8 mouse cellular contexts compared by ENCODE assay signal in the genomic region with DNA sequence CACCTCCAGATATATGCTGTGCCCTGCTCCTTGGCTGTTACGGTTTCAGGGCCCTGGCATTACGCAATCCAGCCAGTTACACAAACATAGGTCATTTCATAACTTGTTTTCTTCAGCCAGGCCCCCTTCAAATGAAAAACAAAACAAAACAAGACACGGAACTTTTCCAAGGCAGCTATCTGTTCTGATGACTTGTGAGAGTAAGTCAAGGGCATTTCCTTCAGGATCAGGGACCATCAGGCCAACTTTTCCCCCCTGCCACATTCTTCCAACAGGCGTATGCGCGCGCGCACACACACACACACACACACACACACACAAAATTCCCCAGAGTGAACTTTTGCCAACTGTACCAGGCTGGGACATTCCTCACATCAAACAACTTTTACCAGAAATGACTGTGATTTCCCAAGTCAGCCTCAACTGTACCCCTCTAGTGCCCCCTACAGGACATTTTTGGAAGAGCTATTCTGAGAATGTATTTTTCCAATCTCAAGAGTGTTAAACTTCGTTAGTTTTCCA. TPM values are rescaled to one million over a fixed set of nuclear protein-coding genes. Genes with fewer than 3 reads are reported as not detected.
A peak's percentile ranks its signal among the peaks of the same experiment; 100 is the strongest.
DNase-seq lines count a peak whose midpoint lies in the region; ATAC-seq and TF ChIP-seq lines count a peak whose summit lies in the region.

No protein-coding gene starts in this region.

- no peaks in the 10 kb centered on the region for H3K4me1 ChIP-seq in ES-E14 (ENCODE audit: control insufficient read depth in 2 of 2, insufficient read depth in 2 of 2, low read length in 2 of 2, poor library complexity in 1 of 2)
- peaks cover 62% of the 10 kb centered on the region for H3K4me1 ChIP-seq in heart, embryonic 15.5 days (replicated peaks)

- in situ Hi-C loops in ES-E14 (cut with MboI; ENCODE audit: low sequenced_read_pairs in 2 of 2, unreplicated experiment in 2 of 2): loop anchor here in 1 of 2 experiments (10.0 kb wide), 1 partner anchor 535 kb away; no protein-coding TSS in a partner anchor

- peak overlapping the region; percentile 88 for H3K4me2 ChIP-seq in heart, embryonic 15.5 days

- no peak for ATAC-seq in heart, embryonic 15.5 days (replicated peaks; ENCODE audit: insufficient number of reproducible peaks, insufficient read depth, low FRiP score, low read depth)

- 27% methylated on average over 9 of the region's 9 CpGs for WGBS in heart, embryonic 15.5 days

- no peak overlapping the region for H3K4me3 ChIP-seq in ES-E14 (ENCODE audit: insufficient read depth in 1 of 2, low read depth in 1 of 2, low read length in 2 of 2, poor library complexity in 1 of 2, severe bottlenecking in 1 of 2)
- peak overlapping the region; percentile 91 for H3K4me3 ChIP-seq in heart, embryonic 15.5 days

- H3K9ac ChIP-seq in ES-E14 (ENCODE audit: insufficient read depth, low read depth, low read length, poor library complexity, severe bottlenecking): no peak overlapping the region
- H3K9ac ChIP-seq in heart, embryonic 15.5 days: no peak overlapping the region

- intact Hi-C loops in left cerebral cortex, postnatal 14 days (cut with DNase I): loop anchor here (2.0 to 10.0 kb wide), 6 partner anchors 59 to 545 kb away; a partner anchor contains a TSS

- no peaks in the 10 kb centered on the region for H3K27me3 ChIP-seq in heart, embryonic 15.5 days

- H3K9me3 ChIP-seq in ES-E14 (ENCODE audit: control insufficient read depth, insufficient read depth, low read depth, low read length): no peaks in the 10 kb centered on the region
- no peaks in the 10 kb centered on the region for H3K9me3 ChIP-seq in heart, embryonic 15.5 days (replicated peaks)

- no peak overlapping the region for H3K27ac ChIP-seq in ES-E14 (ENCODE audit: insufficient read depth, low read depth, low read length, poor library complexity, severe bottlenecking)
- peak overlapping the region; percentile 100 for H3K27ac ChIP-seq in heart, embryonic 15.5 days

- peak; percentile 76 to 87 for DNase-seq in left cerebral cortex, postnatal 14 days (ENCODE audit: low spot score in 2 of 2)
- no peak for DNase-seq in left cerebral cortex, adult 11 months (ENCODE audit: low spot score)
- no peak for DNase-seq in ES-E14 (ENCODE audit: low read depth, low spot score)
- DNase-seq in cerebellum, adult 9-10 months: peak; percentile 80
- DNase-seq in layer of hippocampus, postnatal 14 days (ENCODE audit: low spot score in 2 of 2): peak; percentile 19 to 84
- DNase-seq in naive thymus-derived CD4-positive, alpha-beta T cell, adult 2 months (ENCODE audit: low read depth): peak; percentile 89
- no peak for DNase-seq in spleen, postnatal 4 days (ENCODE audit: low spot score in 2 of 2)

- H3K36me3 ChIP-seq in ES-E14 (ENCODE audit: control insufficient read depth, insufficient read depth, low read length, poor library complexity, severe bottlenecking): no peaks in the 10 kb centered on the region
- H3K36me3 ChIP-seq in heart, embryonic 15.5 days: no peaks in the 10 kb centered on the region

TF ChIP-seq in ES-E14, 5 proteins besides CTCF, POLR2A, EP300 and RAD21:
- TF ChIP-seq ZNF384 (IDR thresholded peaks at IDR 0.05; ENCODE audit: low read depth, low read length) (no peak), MAFK (IDR thresholded peaks at IDR 0.05; ENCODE audit: insufficient read depth, low read depth, low read length) (no peak), CHD2 (IDR thresholded peaks at IDR 0.05; ENCODE audit: low read depth, low read length) (no peak), ZC3H11A (IDR thresholded peaks at IDR 0.05; ENCODE audit: borderline replicate concordance, low read depth, low read length) (peak; percentile 35; the same call in 1 of the 2 replicates)

RNA-seq across cellular contexts. Expression of a gene that starts 4.0 kb away (rescaled TPM):
- 10 to 100 TPM; 24.7 to 34.7 TPM for total RNA-seq in left cerebral cortex, postnatal 14 days (2021)
- 8.9 and 15.0 TPM in 2 replicates for total RNA-seq in ES-E14 (2012; rRNA removed)
- polyA plus RNA-seq in heart, embryonic 15.5 days (2015; fragmentation: Nextera tagmentation; extraction: Ambion mirVana): 2.5 and 3.1 TPM in 2 replicates
- 10 to 100 TPM; 42.2 to 43.1 TPM for total RNA-seq in layer of hippocampus, postnatal 14 days (2021)

Comparison
In these comparisons a context has a peak if more than half of its experiments do, and no peak if none do; other contexts are left out.
1. DNase-seq: peak in left cerebral cortex, postnatal 14 days (2 of 2), cerebellum, adult 9-10 months (single experiment), layer of hippocampus, postnatal 14 days (2 of 2) and naive thymus-derived CD4-positive, alpha-beta T cell, adult 2 months (single experiment); none in left cerebral cortex, adult 11 months (single experiment), ES-E14 (single experiment) and spleen, postnatal 4 days (0 of 2).